Mouse (Mus musculus): ENCODE results near the gene Scn11a.

Scn11a gene

GRCm38 (mm10) chr9:119825297-119825696, at the start of gene Scn11a:
Gene Scn11a (minus strand): TSS chr9:119825456.
- no peak for DNase-seq (ENCODE audit: low spot score in 2 of 2)

DNA sequence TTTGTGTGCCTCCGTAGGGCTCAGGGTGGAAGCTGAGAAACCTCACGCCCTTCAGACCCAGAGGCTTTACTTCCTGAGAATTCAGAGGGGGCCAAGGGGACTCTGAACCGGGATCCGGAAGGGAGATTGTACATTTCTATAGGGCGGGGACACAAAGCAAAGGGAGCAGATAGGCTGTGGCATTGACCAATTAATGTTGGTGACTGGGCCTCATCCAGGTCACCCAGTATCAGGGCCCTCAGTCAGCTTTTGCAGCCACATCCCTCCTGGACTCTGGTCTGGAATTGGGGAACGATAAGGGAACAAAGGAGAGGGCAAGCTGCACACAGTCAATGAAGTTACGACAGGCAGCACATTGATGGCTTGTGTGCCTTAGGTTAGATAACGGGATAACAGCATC, 28.9 kb upstream of the Scn11a start:
- DNase-seq (ENCODE audit: low spot score in 2 of 2) = peak in 1 of 2 experiments; percentile 2

GRCm38 (mm10) chr9:119853071-119853846, 28.0 kb upstream of the Scn11a start:
- peak in 1 of 2 experiments; percentile 6 for DNase-seq (ENCODE audit: low spot score in 2 of 2)

GRCm38 (mm10) chr9:119852347-119853030, 27.2 kb upstream of the Scn11a start:
- peak in 1 of 2 experiments; percentile 15 for DNase-seq (ENCODE audit: low spot score in 2 of 2)

DNA sequence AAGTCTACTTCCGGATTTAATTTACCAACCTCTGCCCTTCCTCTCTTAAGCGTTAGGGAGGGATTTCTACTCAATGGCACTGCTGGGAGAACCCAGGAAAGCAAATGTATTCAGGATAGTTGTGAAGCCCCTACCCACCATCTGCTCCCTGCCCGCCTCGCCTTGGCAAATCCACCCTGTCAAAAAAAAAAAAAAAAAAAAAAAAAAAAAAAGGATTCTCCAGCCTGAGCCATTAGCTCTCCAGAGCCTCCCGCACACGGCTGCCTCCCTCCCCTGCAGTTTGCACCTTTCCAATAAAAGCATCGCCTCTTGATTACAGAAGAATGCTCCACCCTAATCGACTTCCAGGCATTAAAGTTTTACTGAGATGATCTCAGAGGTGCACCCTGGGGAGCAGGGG, 24.0 kb upstream of the Scn11a start:
- DNase-seq (ENCODE audit: low spot score in 2 of 2) = no peak

DNA sequence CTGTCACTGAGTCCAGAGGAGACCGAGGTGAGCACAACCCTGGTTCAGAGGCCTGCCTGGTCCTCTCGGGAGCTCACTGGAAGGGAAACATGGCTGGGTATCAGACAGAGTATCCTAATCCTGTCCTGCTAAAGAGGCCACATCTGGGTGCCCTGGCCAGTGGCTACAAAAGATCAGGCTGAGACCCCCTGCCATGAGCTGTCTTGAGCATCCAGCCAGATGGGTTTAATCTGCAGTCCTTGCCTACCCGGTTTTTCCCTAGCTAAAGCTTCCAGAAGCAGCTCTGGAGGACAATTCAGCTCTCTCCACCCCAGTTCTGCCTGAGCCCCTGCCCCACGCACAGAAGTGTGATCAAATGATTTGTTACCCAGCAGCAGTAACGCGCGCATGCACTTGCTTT, 23.4 kb upstream of the Scn11a start:
- DNase-seq (ENCODE audit: low spot score in 2 of 2) = no peak

DNA sequence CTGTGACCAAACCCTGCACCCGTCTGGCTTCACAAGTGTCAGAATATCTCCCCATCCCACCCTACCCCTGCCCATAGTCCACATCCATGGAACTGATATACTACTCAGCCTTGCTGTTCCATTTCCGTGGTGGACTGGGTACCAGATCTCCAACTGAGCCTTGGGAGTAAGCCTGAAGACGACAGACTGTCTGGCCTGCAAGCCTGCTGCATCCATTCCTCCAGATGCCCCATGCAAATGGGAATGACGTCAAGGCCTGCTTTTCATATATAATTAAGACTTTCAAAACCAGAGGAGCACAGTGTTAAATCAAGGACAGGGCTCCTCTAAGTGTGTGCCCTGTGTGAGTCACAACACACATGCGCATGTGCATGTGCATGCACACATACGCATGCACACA, 21.9 kb upstream of the Scn11a start:
- DNase-seq (ENCODE audit: low spot score in 2 of 2) = no peak

DNA sequence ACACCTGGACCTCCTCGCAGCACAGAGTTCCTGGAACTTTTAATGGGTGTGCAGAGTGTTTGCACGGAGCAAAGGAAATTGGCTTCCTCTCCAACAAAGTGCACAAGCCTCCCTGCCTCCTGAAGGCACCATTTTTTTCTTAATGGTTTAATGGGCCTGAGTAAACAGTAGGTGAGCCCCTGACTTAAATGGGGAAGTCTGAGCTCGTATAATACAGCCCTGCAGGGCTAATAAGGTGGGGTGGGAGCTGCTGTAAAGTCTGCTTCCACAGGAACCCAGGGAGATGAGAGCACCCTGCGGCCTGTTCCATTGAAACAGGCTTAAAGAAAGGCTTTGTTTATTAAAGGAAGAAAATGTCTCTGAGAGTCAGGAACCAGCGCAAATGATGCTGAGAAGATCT, 19.5 kb upstream of the Scn11a start:
- no peak for DNase-seq (ENCODE audit: low spot score in 2 of 2)

GRCm38 (mm10) chr9:119843549-119843948, 18.3 kb upstream of the Scn11a start:
- no peak for DNase-seq (ENCODE audit: low spot score in 2 of 2)

DNA sequence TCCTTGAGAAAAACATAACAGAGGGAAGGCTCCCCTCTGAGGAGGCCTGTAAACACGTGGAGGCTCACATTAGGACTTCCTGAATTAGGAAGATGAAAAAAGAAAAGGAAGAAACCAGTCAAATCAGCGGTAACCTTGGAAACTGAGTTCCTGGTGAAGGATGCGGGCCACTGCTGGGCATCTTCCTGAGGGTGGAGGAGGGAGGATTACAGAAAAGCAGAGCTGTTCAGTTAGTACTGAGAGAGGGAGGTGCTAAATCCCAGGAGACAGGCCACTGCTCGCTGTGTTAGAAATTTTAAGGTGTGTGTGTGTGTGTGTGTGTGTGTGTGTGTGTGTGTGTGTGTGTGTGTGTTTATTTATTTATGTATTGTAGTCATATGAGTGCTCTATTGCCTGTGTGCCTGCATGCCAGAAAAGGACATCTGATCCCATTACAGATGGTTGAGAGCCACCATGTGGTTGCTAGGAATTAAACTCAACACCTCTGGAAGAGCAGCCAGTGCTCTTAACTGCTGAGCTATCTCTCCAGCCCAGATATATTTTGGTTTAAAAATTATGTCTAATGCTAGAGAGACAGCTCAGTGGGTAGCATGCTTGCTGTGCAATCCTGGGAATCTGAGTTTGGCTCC, 17.4 kb upstream of the Scn11a start:
- DNase-seq (ENCODE audit: low spot score in 2 of 2) = no peak

DNA sequence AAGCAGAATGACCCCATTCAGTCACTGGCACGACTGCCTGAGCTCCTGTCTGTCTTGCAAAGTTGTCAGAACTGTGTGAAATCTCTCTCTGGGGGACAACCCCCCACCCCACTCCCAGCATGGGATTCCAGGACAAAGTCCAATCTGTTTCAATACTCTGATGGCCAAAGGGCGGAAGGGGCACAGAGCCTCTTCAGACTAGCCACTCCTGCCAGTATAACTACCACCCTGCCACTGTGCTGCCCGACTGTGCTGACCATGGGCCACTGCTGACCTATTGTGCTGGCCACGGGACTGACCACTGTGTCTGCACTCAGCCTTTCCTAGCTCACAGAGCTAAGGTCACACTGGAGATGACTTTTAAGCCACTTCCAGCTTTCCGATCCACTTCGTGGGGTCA, 16.8 kb upstream of the Scn11a start:
- DNase-seq (ENCODE audit: low spot score in 2 of 2) = no peak

- DNase-seq (ENCODE audit: low spot score in 2 of 2) = no peak
Observed at GRCm38 (mm10) chr9:119841159-119841558, 15.9 kb upstream of the Scn11a start.

DNA sequence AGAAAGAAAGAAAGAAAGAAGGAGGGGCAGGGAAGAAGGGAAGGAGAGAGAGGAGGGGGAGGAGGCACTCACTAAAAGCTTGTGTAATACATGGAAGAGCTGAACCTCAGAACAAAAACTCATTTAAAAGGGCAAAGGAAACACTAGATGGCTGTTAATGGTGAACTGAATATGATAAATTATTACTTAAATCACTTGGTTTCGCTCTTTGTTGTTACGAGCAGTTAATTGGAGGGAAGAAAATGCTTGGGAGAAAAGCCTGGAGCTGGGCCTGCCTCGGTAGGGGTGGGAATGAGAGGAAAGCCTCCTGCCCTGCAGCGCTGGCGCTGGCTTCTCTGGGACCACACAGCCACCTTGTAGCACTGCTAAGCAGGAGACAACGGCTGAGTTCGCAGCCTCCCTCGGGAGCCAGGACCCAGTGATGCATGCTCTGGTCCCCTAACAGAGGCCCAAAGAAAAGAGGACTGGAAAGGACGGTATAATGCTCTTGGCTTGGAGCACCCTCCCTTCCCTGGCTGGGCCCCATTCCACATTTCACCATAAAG, 10.4 kb upstream of the Scn11a start:
- DNase-seq (ENCODE audit: low spot score in 2 of 2) = peak in 1 of 2 experiments; percentile 18

DNA sequence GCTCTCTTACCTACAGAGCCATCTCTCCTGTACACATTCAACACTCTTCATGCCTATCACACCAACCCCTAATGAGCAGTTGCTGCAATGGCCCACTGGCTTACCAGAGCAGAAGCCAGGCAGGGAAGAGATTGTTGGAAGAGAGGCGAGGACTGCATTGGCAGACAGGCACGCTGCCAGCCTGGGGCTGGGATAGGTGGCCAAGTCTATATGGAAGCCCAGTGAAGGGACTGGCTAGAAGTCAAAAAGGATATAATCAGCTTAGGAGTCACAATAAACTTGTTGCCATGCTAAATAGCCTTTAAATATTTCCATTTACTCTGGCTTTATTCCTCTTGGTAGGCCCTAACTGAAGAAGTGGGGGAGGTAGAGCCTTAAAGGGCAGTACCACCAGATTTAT, 5.7 kb upstream of the Scn11a start:
- DNase-seq (ENCODE audit: low spot score in 2 of 2) = no peak

DNA sequence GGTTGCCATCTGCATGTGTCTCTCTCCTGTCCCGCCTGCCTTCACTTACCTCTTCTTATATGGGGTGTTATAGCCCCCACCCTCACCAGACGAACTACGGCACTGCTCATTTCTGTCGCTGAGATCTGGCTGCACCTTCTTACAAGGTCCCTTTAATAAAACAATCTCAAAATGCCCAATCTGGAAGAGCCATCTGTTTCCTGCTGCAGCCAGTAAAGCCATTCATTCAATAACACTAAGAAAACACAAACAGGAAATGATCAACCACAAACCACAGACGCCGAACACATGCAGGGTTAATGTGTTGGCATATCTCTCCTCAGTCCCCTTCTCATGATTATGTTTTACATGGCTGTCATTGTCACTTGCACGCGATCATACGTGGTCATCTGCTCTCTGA, 1.5 kb downstream of the Scn11a start:
- no peak for DNase-seq (ENCODE audit: low spot score in 2 of 2)

GRCm38 (mm10) chr9:119813631-119814030, 11.6 kb downstream of the Scn11a start:
- DNase-seq (ENCODE audit: low spot score in 2 of 2) = no peak

- peak in 1 of 2 experiments; percentile 26 for DNase-seq (ENCODE audit: low spot score in 2 of 2)
Observed at GRCm38 (mm10) chr9:119806491-119806890, 18.8 kb downstream of the Scn11a start.

GRCm38 (mm10) chr9:119804501-119804847, 20.8 kb downstream of the Scn11a start:
- DNase-seq (ENCODE audit: low spot score in 2 of 2) = no peak

DNA sequence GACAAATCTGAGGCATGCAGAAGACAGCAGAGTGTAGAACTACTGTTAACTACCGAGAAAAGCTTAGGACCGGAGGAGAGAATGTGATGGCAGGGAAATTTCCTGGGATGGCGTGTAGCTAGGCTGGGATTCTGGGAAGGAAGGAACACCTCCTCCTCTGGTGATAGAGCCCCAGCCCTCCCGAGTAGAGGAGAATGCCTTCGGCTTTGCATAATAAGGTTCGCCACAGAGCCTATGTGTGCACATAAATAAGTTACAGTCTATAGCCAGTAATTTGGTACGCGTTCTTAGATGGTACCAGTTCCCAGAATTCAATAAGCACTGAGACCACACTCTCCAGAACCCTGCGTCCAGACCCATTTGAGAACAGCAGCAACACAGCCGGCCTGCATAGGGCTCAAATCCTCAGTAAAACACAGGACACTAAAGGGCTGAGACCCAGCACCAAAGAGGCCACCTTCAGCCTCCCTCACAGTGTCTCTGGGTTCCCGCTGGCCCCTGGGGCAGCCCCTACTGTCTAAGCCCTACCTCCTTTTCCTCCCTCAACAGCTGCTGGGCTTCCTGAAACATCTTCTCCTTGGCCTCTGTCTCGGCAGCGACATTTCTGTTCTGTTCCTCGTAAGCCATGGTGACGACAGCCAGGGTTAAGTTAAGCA, 21.3 kb downstream of the Scn11a start:
- no peak for DNase-seq (ENCODE audit: low spot score in 2 of 2)

- DNase-seq (ENCODE audit: low spot score in 2 of 2) = no peak
Observed at GRCm38 (mm10) chr9:119803169-119803827, 22.0 kb downstream of the Scn11a start.

DNA sequence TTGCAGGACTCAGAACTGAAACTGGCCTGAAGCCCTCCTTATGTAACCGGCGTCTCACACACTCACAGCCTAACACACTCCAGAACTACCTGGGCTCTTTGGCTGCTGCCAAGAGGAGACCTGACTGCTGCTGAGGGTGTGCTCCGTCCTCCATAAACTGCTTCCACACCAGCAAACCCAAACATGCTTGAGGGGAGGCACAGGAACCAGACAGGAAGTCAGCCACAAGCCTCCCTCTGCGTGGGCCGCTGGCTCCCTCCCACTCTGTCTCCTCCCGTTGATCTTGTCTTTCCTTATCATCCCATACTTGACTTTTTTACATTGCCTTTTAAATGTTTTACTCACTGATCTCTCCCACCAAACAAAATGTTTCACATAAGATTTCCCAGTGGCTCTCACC, 23.8 kb downstream of the Scn11a start:
- no peak for DNase-seq (ENCODE audit: low spot score in 2 of 2)

GRCm38 (mm10) chr9:119796791-119797190, 28.5 kb downstream of the Scn11a start:
- no peak for DNase-seq (ENCODE audit: low spot score in 2 of 2)

Measured in spleen, postnatal 10 days (tissue).